Mouse (Mus musculus) left cerebral cortex, postnatal 10 days (tissue): ENCODE results near the gene Bola2. TPM values are rescaled to one million over a fixed set of nuclear protein-coding genes. Genes with fewer than 3 reads are reported as not detected.

Experiments
- DNase-seq, 2 experiments: peaks; one replicate each; pipeline ENCODE4 v3.0.0; 2021 to 2022; ENCODE audit warnings: low spot score in 2 of 2, mixed read lengths in 1 of 2; ENCODE audit errors: extremely low spot score in 1 of 2
- intact Hi-C: fragments of 180-260 bp; cut with DNase I; formaldehyde crosslinking; loops from one replicate; pipeline ENCODE4 v1.15.1; 2025
- total RNA-seq, 2 experiments: library from RNA; stranded (reverse); gene quantifications; 2 replicates each; pipeline ENCODE4 v1.2.3; 2021

Gene Bola2
- total RNA-seq, 2 experiments from 2014 or later, result 118 to 124 TPM

DNA sequence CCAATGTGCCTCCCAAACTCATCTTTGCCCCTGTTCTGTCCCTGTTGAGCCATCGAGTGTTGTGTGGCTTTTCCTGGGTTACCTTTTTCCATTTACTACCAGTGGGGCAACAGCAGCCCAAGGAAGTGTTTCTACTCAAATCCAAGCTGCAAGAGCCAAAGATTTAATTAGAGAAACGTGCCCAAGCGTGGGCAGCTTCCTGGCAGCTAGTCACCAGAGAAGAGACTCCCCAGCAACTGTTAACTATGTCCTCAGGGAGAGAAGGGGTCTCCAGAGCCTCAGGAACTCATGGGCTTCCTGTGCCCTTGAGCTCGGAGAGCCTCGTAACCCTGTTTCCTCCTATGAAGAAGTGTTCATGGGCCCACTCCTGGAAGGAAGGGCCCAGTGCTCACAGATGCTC, 45.8 kb downstream of the Bola2 start:
- no peak for DNase-seq
- intact Hi-C loops, result no loop called here

DNA sequence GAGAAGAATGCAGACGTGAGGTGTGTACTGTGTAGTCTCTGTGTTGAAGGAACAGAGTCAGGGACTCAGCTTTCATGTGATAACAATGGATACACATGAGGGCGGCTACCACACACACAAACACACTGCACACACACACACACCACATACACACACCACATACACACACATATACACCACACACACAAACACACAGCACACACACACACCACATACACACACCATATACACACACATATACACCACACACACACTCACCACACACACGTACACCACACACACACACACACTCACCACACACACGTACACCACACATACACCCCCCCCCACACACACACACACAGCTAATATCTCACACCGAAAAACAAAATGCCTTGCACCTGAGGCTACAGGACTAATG, 46.3 kb downstream of the Bola2 start:
- intact Hi-C loops, result no loop called here
- no peak for DNase-seq

DNA sequence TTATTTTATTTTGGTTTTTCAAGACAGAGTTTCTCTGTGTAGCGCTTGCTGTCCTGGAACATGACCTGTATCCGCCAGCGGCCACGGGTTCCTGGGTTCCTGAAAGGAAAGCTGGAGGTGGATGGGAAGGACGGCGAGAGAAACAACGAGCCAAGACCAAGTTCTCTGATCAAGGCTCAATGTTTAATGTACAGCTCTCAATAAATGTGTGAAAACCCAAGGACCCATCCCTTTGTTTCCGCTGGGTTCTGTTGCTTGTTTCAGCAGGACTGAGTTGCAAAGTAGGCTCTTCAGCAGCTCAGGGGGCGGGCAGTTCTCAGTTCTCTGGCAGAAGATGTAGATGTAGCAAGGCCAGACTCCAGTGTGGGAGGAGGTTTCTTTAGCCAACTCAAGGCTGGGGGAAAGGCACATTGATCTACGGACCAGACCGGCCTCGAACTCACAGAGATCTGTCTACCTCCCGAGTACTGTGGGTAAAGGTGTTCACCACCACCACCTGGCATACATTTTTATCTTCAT, 46.8 kb downstream of the Bola2 start:
- DNase-seq, result no peak
- intact Hi-C loops, result no loop called here

DNA sequence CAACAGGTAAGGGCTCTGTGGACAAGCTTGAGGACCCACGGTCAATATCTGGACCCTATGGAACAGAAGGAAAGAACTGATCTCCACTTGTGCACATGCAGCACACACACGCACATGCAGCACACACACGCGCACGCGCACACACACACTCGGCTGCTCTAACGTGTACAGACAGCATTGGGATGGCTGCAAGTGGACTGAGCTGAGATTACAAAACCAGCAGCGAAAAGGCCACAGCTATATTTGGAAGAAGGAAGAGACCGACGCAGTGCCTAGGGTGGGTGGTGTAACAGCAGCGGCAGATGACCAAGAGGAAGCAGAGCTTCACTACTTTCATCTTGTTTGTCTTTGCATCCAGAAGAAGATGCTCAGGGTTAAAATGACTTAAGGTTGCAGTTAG, 50.9 kb downstream of the Bola2 start:
- DNase-seq, result no peak
- intact Hi-C loops, result no loop called here

DNA sequence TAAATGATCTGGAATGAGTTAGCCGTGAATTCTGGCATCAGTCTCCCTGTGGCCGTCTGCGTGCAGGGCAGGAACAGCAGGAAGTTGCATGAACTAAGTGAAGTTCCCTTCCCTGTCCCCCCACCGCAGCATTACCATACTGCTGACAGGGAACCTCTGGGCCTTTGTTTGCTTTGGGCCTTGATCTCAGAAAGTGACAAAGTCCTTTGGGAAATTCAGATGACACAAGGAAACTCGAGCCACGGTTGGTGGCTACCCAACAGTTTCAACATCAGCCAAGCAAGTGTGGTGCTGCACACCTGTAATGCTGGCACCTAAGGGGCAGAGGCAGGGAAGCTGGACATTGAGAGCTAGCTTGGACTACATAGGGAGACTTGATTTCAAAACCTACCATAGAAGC, 51.6 kb downstream of the Bola2 start:
- DNase-seq, result no peak
- intact Hi-C loops, result no loop called here

DNA sequence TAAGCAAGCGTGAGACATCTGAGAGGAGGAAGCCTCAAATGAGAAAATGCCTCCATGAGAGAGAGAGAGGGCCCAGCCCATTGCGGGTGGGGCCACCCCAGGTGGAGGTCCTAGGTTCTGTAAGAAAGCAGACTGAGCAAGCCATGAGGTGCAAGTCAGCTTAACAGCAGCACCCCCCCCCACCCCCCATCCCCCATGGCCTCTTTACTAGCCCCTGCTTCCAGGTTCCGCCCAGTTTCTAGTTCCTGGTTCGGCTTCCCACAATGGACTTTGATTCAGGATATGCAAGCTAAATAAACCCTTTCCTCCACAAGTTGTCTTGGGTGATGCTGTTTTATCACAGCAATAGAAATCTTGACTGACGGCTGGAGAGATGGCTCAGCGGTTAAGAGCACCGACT, 53.6 kb downstream of the Bola2 start:
- intact Hi-C loops, result no loop called here

More for the DNA sequence above, 53.6 kb downstream of the Bola2 start:
- DNase-seq, result no peak

Other genes starting within 250 kb of the Bola2 start
- gene Atp2a1, start 232.3 kb upstream of the Bola2 start, total RNA-seq, result under 1 TPM in 1 of 2 experiments, not detected in 1; 0.20 TPM
- gene Sh2b1, start 220.0 kb upstream of the Bola2 start, total RNA-seq, result 10 to 100 TPM; 68.3 to 68.6 TPM
- 100 to 1,000 TPM in 1 of 2 experiments, 10 to 100 TPM in 1; 81.6 to 103 TPM for gene Tufm, start 208.0 kb upstream of the Bola2 start, total RNA-seq
- 100 to 1,000 TPM; 123 to 125 TPM for gene Atxn2l, start 192.0 kb upstream of the Bola2 start, total RNA-seq
- 100 to 1,000 TPM; 194 to 195 TPM for gene Eif3c, start 129.0 kb upstream of the Bola2 start, total RNA-seq
- gene Apobr, start 110.5 kb upstream of the Bola2 start, total RNA-seq, result 1 to 10 TPM in 1 of 2 experiments, under 1 TPM in 1; 0.97 to 1.1 TPM
- gene Cln3, start 109.6 kb upstream of the Bola2 start, total RNA-seq, result 10 to 100 TPM; 21.2 to 22.1 TPM
- not detected for gene Il27, start 100.5 kb upstream of the Bola2 start, total RNA-seq
- gene Nupr1, start 64.5 kb upstream of the Bola2 start, total RNA-seq, result 1 to 10 TPM; 8.7 to 8.9 TPM
- 10 to 100 TPM; 32.8 to 42.3 TPM for gene Sgf29, start 46.1 kb upstream of the Bola2 start, total RNA-seq
- 1 to 10 TPM; 2.7 to 8.2 TPM for gene Sult1a1, start 19.0 kb upstream of the Bola2 start, total RNA-seq
- 10 to 100 TPM; 21.6 to 22.5 TPM for gene Slx1b, start 383 bp downstream of the Bola2 start, total RNA-seq
- 100 to 1,000 TPM; 178 to 199 TPM for gene Coro1a, start 12.4 kb downstream of the Bola2 start, total RNA-seq
- gene Mapk3, start 64.2 kb downstream of the Bola2 start, total RNA-seq, result 100 to 1,000 TPM; 260 to 263 TPM
- 1 to 10 TPM; 2.6 to 3.5 TPM for gene Gdpd3, start 70.9 kb downstream of the Bola2 start, total RNA-seq
- gene Ypel3, start 81.6 kb downstream of the Bola2 start, total RNA-seq, result 100 to 1,000 TPM; 167 to 169 TPM
- gene Tbx6, start 86.1 kb downstream of the Bola2 start, total RNA-seq, result under 1 TPM; 0.21 to 0.41 TPM
- gene Ppp4c, start 97.1 kb downstream of the Bola2 start, total RNA-seq, result 10 to 100 TPM; 54.4 to 56.2 TPM
- gene Fam57b, start 102.3 kb downstream of the Bola2 start, total RNA-seq, result 100 to 1,000 TPM; 135 to 141 TPM
- gene 4930451I11Rik, start 136.2 kb downstream of the Bola2 start, total RNA-seq, result not detected
- gene Doc2a, start 152.0 kb downstream of the Bola2 start, total RNA-seq, result 10 to 100 TPM; 74.1 to 80.3 TPM
- gene Hirip3, start 166.6 kb downstream of the Bola2 start, total RNA-seq, result 10 to 100 TPM; 32.4 to 41.1 TPM
- 10 to 100 TPM; 51.5 to 56.4 TPM for gene Ino80e, start 167.0 kb downstream of the Bola2 start, total RNA-seq
- gene Taok2, start 189.3 kb downstream of the Bola2 start, total RNA-seq, result 100 to 1,000 TPM; 161 to 168 TPM
- gene Tmem219, start 227.5 kb downstream of the Bola2 start, total RNA-seq, result 10 to 100 TPM; 22.4 to 25.2 TPM
- gene Kctd13, start 233.5 kb downstream of the Bola2 start, total RNA-seq, result 100 to 1,000 TPM; 143 to 150 TPM